In genomic region chr12:51970352-51971069, GRCm38 (mm10) we compare ENCODE assay signal across 8 mouse cellular contexts. TPM values are rescaled to one million over a fixed set of nuclear protein-coding genes. Genes with fewer than 3 reads are reported as not detected.
DNase-seq lines count a peak whose midpoint lies in the region; ATAC-seq and TF ChIP-seq lines count a peak whose summit lies in the region.

No protein-coding gene starts in this region.

- no peaks in the 10 kb centered on the region for H3K9me3 ChIP-seq in intestine, embryonic 15.5 days
- H3K9me3 ChIP-seq in midbrain, embryonic 13.5 days = no peaks in the 10 kb centered on the region

- H3K27ac ChIP-seq in cerebellum, adult 2 months (ENCODE audit: insufficient read depth, low read length) = peak overlapping the region; percentile 70; the same call in 1 of the 2 replicates
- peak overlapping the region; percentile 97 for H3K27ac ChIP-seq in intestine, embryonic 15.5 days
- H3K27ac ChIP-seq in midbrain, embryonic 13.5 days = peak overlapping the region; percentile 86

- no peak; the same call in 1 of the 2 replicates for ATAC-seq in cerebellum, adult (ENCODE audit: insufficient number of reproducible peaks, low FRiP score, low TSS enrichment)
- ATAC-seq in intestine, embryonic 15.5 days = no peak; the same call in 1 of the 2 replicates
- ATAC-seq in midbrain, embryonic 13.5 days = no peak

- no peaks in the 10 kb centered on the region for H3K4me1 ChIP-seq in cerebellum, adult 2 months (ENCODE audit: control insufficient read depth, insufficient read depth, low read length)
- H3K4me1 ChIP-seq in intestine, embryonic 15.5 days (replicated peaks) = 0 out of 2 replicates have a peak, but pooled peaks cover 2% of the 10 kb centered on the region
- peaks cover 15% of the 10 kb centered on the region; the same call in 1 of the 2 replicates for H3K4me1 ChIP-seq in midbrain, embryonic 13.5 days (replicated peaks)

- peak overlapping the region; percentile 94 for H3K9ac ChIP-seq in intestine, embryonic 15.5 days
- peak overlapping the region; percentile 83 for H3K9ac ChIP-seq in midbrain, embryonic 13.5 days (replicated peaks)

- no peaks in the 10 kb centered on the region for H3K36me3 ChIP-seq in intestine, embryonic 15.5 days
- no peaks in the 10 kb centered on the region for H3K36me3 ChIP-seq in midbrain, embryonic 13.5 days

- no peak for DNase-seq in cerebellum, adult 2 months
- DNase-seq in urinary bladder, postnatal 14 days (ENCODE audit: low spot score) = peak; percentile 27
- DNase-seq in urinary bladder, postnatal 25 days (ENCODE audit: low spot score) = no peak
- DNase-seq in gastrocnemius, postnatal 14 days = no peak
- DNase-seq in adrenal gland, postnatal 4 days (ENCODE audit: low spot score in 2 of 2) = no peak

- peak overlapping the region; percentile 96 for H3K4me3 ChIP-seq in cerebellum, adult 2 months (replicated peaks; ENCODE audit: insufficient read depth, low read depth, low read length)
- peak overlapping the region; percentile 99 for H3K4me3 ChIP-seq in intestine, embryonic 15.5 days (replicated peaks)
- H3K4me3 ChIP-seq in midbrain, embryonic 13.5 days (replicated peaks) = peak overlapping the region; percentile 93

- no peaks in the 10 kb centered on the region for H3K27me3 ChIP-seq in cerebellum, adult 2 months (ENCODE audit: control insufficient read depth, insufficient read depth, low read length)
- no peaks in the 10 kb centered on the region for H3K27me3 ChIP-seq in intestine, embryonic 15.5 days (replicated peaks)
- peaks cover 7% of the 10 kb centered on the region for H3K27me3 ChIP-seq in midbrain, embryonic 13.5 days

- peak overlapping the region; percentile 48 for H3K4me2 ChIP-seq in intestine, embryonic 15.5 days (replicated peaks)
- H3K4me2 ChIP-seq in midbrain, embryonic 13.5 days (replicated peaks) = peak overlapping the region; percentile 76

- no peak for TF ChIP-seq POLR2A in cerebellum, adult 2 months (IDR thresholded peaks at IDR 0.05; ENCODE audit: borderline replicate concordance, insufficient read depth, low read length)

- no peak for TF ChIP-seq CTCF in cerebellum, adult 2 months (IDR thresholded peaks at IDR 0.05; ENCODE audit: borderline replicate concordance, insufficient read depth, low read depth, low read length)

- intact Hi-C loops in gastrocnemius, postnatal 14 days (cut with DNase I; ENCODE audit: low total_unique reads) = no loop called here

- WGBS in cerebellum, adult 2 months = 3% methylated on average over 35 of the region's 35 CpGs
- WGBS in intestine, embryonic 15.5 days = 2% methylated on average over 35 of the region's 35 CpGs
- WGBS in midbrain, embryonic 13.5 days = under 1% methylated on average over 35 of the region's 35 CpGs

RNA-seq across cellular contexts. Expression of gene Heatr5a, which starts 0.6 kb away (rescaled TPM):
- polyA plus RNA-seq in cerebellum, adult 2 months (2012; rRNA removed) = 15.7 and 16.2 TPM in 2 replicates
- polyA plus RNA-seq in intestine, embryonic 15.5 days (2015; fragmentation: Nextera tagmentation; extraction: Ambion mirVana) = 8.2 and 10.2 TPM in 2 replicates
- 6.0 and 6.3 TPM in 2 replicates for polyA plus RNA-seq in midbrain, embryonic 13.5 days (2015; fragmentation: Nextera tagmentation; extraction: Ambion mirVana)
- 10 to 100 TPM; 14.1 to 17.9 TPM for total RNA-seq in gastrocnemius, postnatal 14 days (2021)
- 10 to 100 TPM; 21.1 to 23.4 TPM for total RNA-seq in adrenal gland, postnatal 4 days (2021)

RNA-seq across cellular contexts. Expression of gene Dtd2, which starts 35.8 kb away (rescaled TPM):
- 12.3 and 12.7 TPM in 2 replicates for polyA plus RNA-seq in cerebellum, adult 2 months (2012; rRNA removed)
- polyA plus RNA-seq in intestine, embryonic 15.5 days (2015; fragmentation: Nextera tagmentation; extraction: Ambion mirVana) = 24.8 and 26.5 TPM in 2 replicates
- 18.7 and 20.4 TPM in 2 replicates for polyA plus RNA-seq in midbrain, embryonic 13.5 days (2015; fragmentation: Nextera tagmentation; extraction: Ambion mirVana)
- 1 to 10 TPM; 5.1 to 5.8 TPM for total RNA-seq in gastrocnemius, postnatal 14 days (2021)
- total RNA-seq in adrenal gland, postnatal 4 days (2021) = 10 to 100 TPM; 28.6 to 34.3 TPM

RNA-seq across cellular contexts. Expression of gene Gpr33, which starts 57.4 kb away (rescaled TPM):
- polyA plus RNA-seq in cerebellum, adult 2 months (2012; rRNA removed) = not detected in 2 replicates
- polyA plus RNA-seq in intestine, embryonic 15.5 days (2015; fragmentation: Nextera tagmentation; extraction: Ambion mirVana) = not detected in 2 replicates
- not detected in 2 replicates for polyA plus RNA-seq in midbrain, embryonic 13.5 days (2015; fragmentation: Nextera tagmentation; extraction: Ambion mirVana)
- total RNA-seq in gastrocnemius, postnatal 14 days (2021) = not detected
- not detected for total RNA-seq in adrenal gland, postnatal 4 days (2021)
